Mouse (Mus musculus) ES-E14 (cell line): ENCODE results near the gene Ptprn2. TPM values are rescaled to one million over a fixed set of nuclear protein-coding genes. Genes with fewer than 3 reads are reported as not detected.
A peak's percentile ranks its signal among the peaks of the same experiment; 100 is the strongest.

Experiments
- DNase-seq: peaks from one replicate; pipeline ENCODE4 v3.0.0-alpha.2; 2013; ENCODE audit warnings: low read depth, low spot score
- H3K27ac ChIP-seq: 2 replicates; pipeline ENCODE4 v1.5.1; 2012; ENCODE audit warnings: low read depth, mild to moderate bottlenecking, low read length, moderate library complexity, mixed read lengths; ENCODE audit not compliant: poor library complexity, insufficient read depth, severe bottlenecking
- H3K36me3 ChIP-seq: 2 replicates; pipeline ENCODE4 v1.6.1; 2012; ENCODE audit warnings: mild to moderate bottlenecking, low read length, moderate library complexity, mixed read lengths; ENCODE audit not compliant: control insufficient read depth, poor library complexity, insufficient read depth, severe bottlenecking
- H3K4me1 ChIP-seq, 2 experiments: fragments of 150-350 bp in 1 of 2; sonication (generic) in 1 of 2; 2 replicates each; pipeline ENCODE4 v1.6.1; 2012; ENCODE audit warnings: low read length in 2 of 2, mild to moderate bottlenecking in 1 of 2, mixed read lengths in 1 of 2; ENCODE audit not compliant: control insufficient read depth in 2 of 2, insufficient read depth in 2 of 2, poor library complexity in 1 of 2
- H3K4me3 ChIP-seq, 2 experiments: fragments of 150-350 bp in 1 of 2; sonication (generic) in 1 of 2; 2 replicates each; pipeline ENCODE4 v1.5.1; 2012; ENCODE audit warnings: low read length in 2 of 2, low read depth in 1 of 2, mild to moderate bottlenecking in 1 of 2, mixed read lengths in 1 of 2; ENCODE audit not compliant: insufficient read depth in 1 of 2, poor library complexity in 1 of 2, severe bottlenecking in 1 of 2
- H3K9ac ChIP-seq: 2 replicates; pipeline ENCODE4 v1.6.1; 2012; ENCODE audit warnings: low read depth, mild to moderate bottlenecking, low read length, mixed read lengths; ENCODE audit not compliant: poor library complexity, insufficient read depth, severe bottlenecking
- H3K9me3 ChIP-seq: fragments of 150-350 bp; sonication (generic); 2 replicates; pipeline ENCODE4 v1.6.1; 2012; ENCODE audit warnings: low read depth, mild to moderate bottlenecking, low read length; ENCODE audit not compliant: control insufficient read depth, insufficient read depth
- CHD2 ChIP-seq: IDR thresholded peaks from 2 replicates; pipeline ENCODE4 v1.6.1; 2014; ENCODE audit warnings: mild to moderate bottlenecking, low read depth, low read length, inconsistent platforms
- HCFC1 ChIP-seq: IDR thresholded peaks from 2 replicates; pipeline ENCODE4 v1.6.1; 2012; ENCODE audit warnings: low read length, inconsistent platforms, borderline replicate concordance; ENCODE audit not compliant: insufficient read depth
- MAFK ChIP-seq: IDR thresholded peaks from 2 replicates; pipeline ENCODE4 v1.6.1; 2014; ENCODE audit warnings: mild to moderate bottlenecking, low read depth, low read length, inconsistent platforms; ENCODE audit not compliant: insufficient read depth
- ZC3H11A ChIP-seq: IDR thresholded peaks from 2 replicates; pipeline ENCODE4 v1.6.1; 2012; ENCODE audit warnings: low read depth, mild to moderate bottlenecking, inconsistent platforms, low read length, borderline replicate concordance
- ZNF384 ChIP-seq: IDR thresholded peaks from 2 replicates; pipeline ENCODE4 v1.6.1; 2012; ENCODE audit warnings: low read depth, low read length, inconsistent platforms
- in situ Hi-C, 2 experiments: fragments of 600-800 bp; cut with MboI; formaldehyde crosslinking; loops; one replicate each; pipeline ENCODE4 v1.15.1; 2025; ENCODE audit warnings: low sequenced_read_pairs in 2 of 2, inconsistent platforms in 1 of 2; ENCODE audit not compliant: unreplicated experiment in 2 of 2
- total RNA-seq: library from RNA; depleted of rRNA; stranded (reverse); fragments of 300-350 nt; gene quantifications from 2 replicates; pipeline ENCODE4 v1.2.3, GENCODE M21; 2012

Gene Ptprn2
- total RNA-seq, 1 experiment: 0.40 TPM

DNA sequence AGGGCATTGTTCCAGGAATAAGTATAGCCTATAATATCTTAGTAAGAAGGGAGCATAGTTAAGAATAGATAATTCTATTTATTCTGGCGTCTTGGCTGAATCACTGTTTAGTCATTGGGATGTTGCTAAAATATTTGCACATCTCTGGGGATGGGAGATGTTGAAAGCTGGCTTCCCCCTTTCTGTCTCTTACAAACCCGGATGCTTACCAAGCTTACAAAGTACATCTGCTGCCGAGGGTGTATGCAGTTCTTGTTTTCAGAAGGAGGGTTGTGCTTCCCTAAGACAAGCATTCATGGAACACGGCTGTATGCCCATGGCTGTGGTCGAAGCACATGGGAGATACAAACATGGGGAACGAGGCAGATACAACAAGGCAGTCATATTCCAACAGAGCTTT is 642.0 kb downstream of the Ptprn2 start:
- H3K36me3 ChIP-seq: no peaks in the 10 kb centered on the region
- no peak overlapping the region for H3K9ac ChIP-seq
- no peak overlapping the region for H3K4me3 ChIP-seq
- no peaks in the 10 kb centered on the region for H3K9me3 ChIP-seq
- DNase-seq: no peak
- H3K4me1 ChIP-seq: no peaks in the 10 kb centered on the region
- TF ChIP-seq ZNF384 (no peak), CHD2 (no peak), MAFK (no peak), ZC3H11A (no peak), HCFC1 (no peak)
- H3K27ac ChIP-seq: no peak overlapping the region
- in situ Hi-C loops: no loop called here

- in situ Hi-C loops: no loop called here
- TF ChIP-seq CHD2 (no peak), MAFK (no peak), ZC3H11A (peak; percentile 8; the same call in 1 of the 2 replicates)
- H3K27ac ChIP-seq: no peak overlapping the region
- no peak for DNase-seq
- H3K4me1 ChIP-seq: no peaks in the 10 kb centered on the region
- H3K4me3 ChIP-seq: no peak overlapping the region
- no peak overlapping the region for H3K9ac ChIP-seq
- H3K36me3 ChIP-seq: no peaks in the 10 kb centered on the region
- H3K9me3 ChIP-seq: no peaks in the 10 kb centered on the region
These were observed 646.6 kb downstream of the Ptprn2 start for GRCm38 (mm10) chr12:117132095-117132494.

DNA sequence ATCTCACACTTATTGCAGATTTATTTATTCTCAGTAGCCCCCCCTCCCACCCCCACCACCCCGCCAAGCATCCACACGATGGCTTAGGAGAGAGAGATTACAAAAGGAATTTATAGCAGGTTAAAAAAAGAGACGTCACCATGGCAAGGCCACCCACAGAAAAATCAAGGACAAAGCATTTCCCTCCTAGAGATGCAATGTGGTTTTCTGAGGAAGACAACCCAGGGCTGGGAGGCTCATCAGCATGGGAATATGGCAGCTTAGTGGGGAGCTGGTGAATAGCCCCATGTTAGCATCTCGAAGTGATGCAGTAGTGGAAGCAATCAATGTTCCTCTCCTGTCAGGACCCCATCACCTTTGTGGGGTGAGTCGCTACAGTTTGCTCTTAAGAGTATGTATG is 649.7 kb downstream of the Ptprn2 start:
- H3K4me1 ChIP-seq: no peaks in the 10 kb centered on the region
- H3K9ac ChIP-seq: no peak overlapping the region
- no peak for TF ChIP-seq CHD2
- TF ChIP-seq MAFK: no peak
- no peak for TF ChIP-seq HCFC1
- TF ChIP-seq ZC3H11A: no peak
- no peak for TF ChIP-seq ZNF384
- in situ Hi-C loops: no loop called here
- H3K36me3 ChIP-seq: no peaks in the 10 kb centered on the region
- no peak for DNase-seq
- no peak overlapping the region for H3K27ac ChIP-seq
- no peak overlapping the region for H3K4me3 ChIP-seq
- no peaks in the 10 kb centered on the region for H3K9me3 ChIP-seq

DNA sequence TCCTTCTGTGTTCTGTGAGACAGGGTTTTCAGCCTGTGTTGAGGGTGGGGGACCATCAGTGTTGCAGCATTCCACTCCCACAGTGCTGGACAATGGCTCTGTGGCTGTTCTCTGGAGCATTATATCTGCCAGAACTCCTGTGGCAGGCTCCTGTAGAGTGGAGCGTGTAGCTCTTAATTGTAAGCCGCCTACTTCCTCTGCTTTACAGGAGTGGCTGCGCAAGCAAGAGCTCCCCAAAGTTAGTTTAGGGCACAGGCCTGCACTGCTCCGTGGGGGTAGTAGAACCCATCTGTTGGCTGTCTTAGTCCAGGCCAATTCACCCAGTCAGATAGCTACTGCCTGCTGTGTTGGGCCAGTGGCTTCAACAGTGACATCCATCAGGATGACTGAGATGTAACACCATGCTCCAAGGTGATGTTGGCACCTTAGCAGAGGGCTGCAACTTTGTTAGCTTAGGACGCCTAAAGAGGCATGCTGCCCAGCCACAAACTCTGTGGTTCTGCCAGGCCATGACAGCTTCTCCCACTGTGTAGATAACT is 651.0 kb downstream of the Ptprn2 start:
- TF ChIP-seq ZC3H11A: no peak
- TF ChIP-seq MAFK: no peak
- H3K4me1 ChIP-seq: no peaks in the 10 kb centered on the region
- in situ Hi-C loops: no loop called here

DNA sequence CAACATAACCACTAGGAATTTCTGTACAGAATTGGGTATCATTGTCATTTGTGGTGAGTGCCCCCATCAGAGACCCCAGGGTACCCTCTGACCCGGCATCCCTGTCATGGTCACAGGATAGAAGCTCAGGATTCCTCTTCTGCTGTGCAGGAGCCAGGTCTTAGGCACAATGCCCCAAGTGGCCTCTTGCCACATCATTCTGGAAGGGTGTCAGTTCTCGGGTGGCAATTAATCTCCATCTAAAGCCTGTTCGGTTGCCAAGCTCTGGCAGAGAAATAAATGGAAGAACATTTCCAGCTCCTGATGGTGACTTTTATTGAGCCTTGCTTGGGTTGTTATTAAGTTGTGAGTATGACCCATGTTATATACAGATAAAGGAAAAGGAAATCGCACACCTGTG is 655.4 kb downstream of the Ptprn2 start:
- Histone ChIP-seq H3K4me1 (no peaks in the 10 kb centered on the region), H3K36me3 (no peaks in the 10 kb centered on the region)
- in situ Hi-C loops: no loop called here

More for the DNA sequence above, 651.0 kb downstream of the Ptprn2 start:
- DNase-seq: no peak
- Histone ChIP-seq H3K9ac (no peak overlapping the region), H3K9me3 (no peaks in the 10 kb centered on the region), H3K4me3 (no peak overlapping the region), H3K36me3 (no peaks in the 10 kb centered on the region), H3K27ac (no peak overlapping the region)

More for the DNA sequence above, 655.4 kb downstream of the Ptprn2 start:
- DNase-seq: no peak
- Histone ChIP-seq H3K9ac (no peak overlapping the region), H3K9me3 (no peaks in the 10 kb centered on the region), H3K27ac (no peak overlapping the region), H3K4me3 (no peak overlapping the region)
- no peak for TF ChIP-seq ZNF384
- no peak for TF ChIP-seq MAFK
- TF ChIP-seq ZC3H11A: no peak
- TF ChIP-seq CHD2: no peak
- no peak for TF ChIP-seq HCFC1
